Mouse (Mus musculus) forebrain, embryonic 10.5 days (tissue): Measurements from ENCODE around the gene Gm10842. TPM values are rescaled to one million over a fixed set of nuclear protein-coding genes. Genes with fewer than 3 reads are reported as not detected.
"Not testable (repeated sequence)": the region's sequence is repeated elsewhere in the genome, so short reads cannot be mapped to it uniquely, and the experiment has no call there.

Experiments
- DNase-seq: peaks from one replicate; pipeline ENCODE4 v3.0.0-alpha.2; 2017; ENCODE audit warnings: low spot score; ENCODE audit errors: extremely low spot score
- H3K27ac ChIP-seq: fragments of 300-500 bp; sonication (generic); 2 replicates; pipeline ENCODE4 v1.5.1; 2016; ENCODE audit warnings: mild to moderate bottlenecking
- H3K27me3 ChIP-seq: fragments of 300-500 bp; sonication (generic); 2 replicates; pipeline ENCODE4 v1.6.1; 2016; ENCODE audit warnings: mild to moderate bottlenecking; ENCODE audit not compliant: poor library complexity, severe bottlenecking
- H3K36me3 ChIP-seq: fragments of 300-500 bp; sonication (generic); replicated peaks from 2 replicates; pipeline ENCODE4 v1.6.1; 2016; ENCODE audit warnings: mild to moderate bottlenecking, moderate library complexity
- H3K4me1 ChIP-seq: fragments of 300-500 bp; sonication (generic); 2 replicates; pipeline ENCODE4 v1.6.1; 2016
- H3K4me3 ChIP-seq: fragments of 300-500 bp; sonication (generic); 2 replicates; pipeline ENCODE4 v1.5.1; 2016; ENCODE audit warnings: mild to moderate bottlenecking, moderate library complexity
- H3K9me3 ChIP-seq: fragments of 300-500 bp; sonication (generic); 2 replicates; pipeline ENCODE4 v1.6.1; 2016; ENCODE audit warnings: mild to moderate bottlenecking, moderate library complexity
- WGBS: fragments of 180-500 bp; shearing (Covaris S2); methylation state at CpG from one replicate; pipeline ENCODE4 v1.1.7; 2016; 5-methylcytosine and 5-hydroxymethylcytosine counted together
- polyA plus RNA-seq: library from polyadenylated mRNA; unstranded; fragments of >200 nt; fragmentation: Nextera tagmentation; extraction: Ambion mirVana; gene quantifications from 2 replicates; pipeline ENCODE4 v1.2.1, GENCODE M21; 2016

Gene Gm10842
- not detected in 2 replicates for polyA plus RNA-seq

GRCm38 (mm10) chr11:105146593-105146992 is at the start of gene Gm10842:
Gene Gm10842 (plus strand): TSS chr11:105146893.
- DNase-seq, result no peak
- Histone ChIP-seq H3K9me3 (no peaks in the 10 kb centered on the region), H3K4me1 (peaks cover 11% of the 10 kb centered on the region), H3K4me3 (no peak within 1 kb of the TSS), H3K27me3 (peaks cover 14% of the 10 kb centered on the region; the same call in 1 of the 2 replicates), H3K27ac (no peak within 1 kb of the TSS), H3K36me3 (peaks cover 5% of the 10 kb centered on the region)
- 77% methylated on average over 3 of the region's 3 CpGs for WGBS

GRCm38 (mm10) chr11:105112448-105112847 is 34.2 kb upstream of the Gm10842 start:
- H3K9me3 ChIP-seq, DNase-seq, H3K4me1 ChIP-seq, H3K36me3 ChIP-seq, H3K27ac ChIP-seq, H3K4me3 ChIP-seq, H3K27me3 ChIP-seq: not testable (repeated sequence)
- WGBS, result 75% methylated on average over 22 of the region's 22 CpGs

DNA sequence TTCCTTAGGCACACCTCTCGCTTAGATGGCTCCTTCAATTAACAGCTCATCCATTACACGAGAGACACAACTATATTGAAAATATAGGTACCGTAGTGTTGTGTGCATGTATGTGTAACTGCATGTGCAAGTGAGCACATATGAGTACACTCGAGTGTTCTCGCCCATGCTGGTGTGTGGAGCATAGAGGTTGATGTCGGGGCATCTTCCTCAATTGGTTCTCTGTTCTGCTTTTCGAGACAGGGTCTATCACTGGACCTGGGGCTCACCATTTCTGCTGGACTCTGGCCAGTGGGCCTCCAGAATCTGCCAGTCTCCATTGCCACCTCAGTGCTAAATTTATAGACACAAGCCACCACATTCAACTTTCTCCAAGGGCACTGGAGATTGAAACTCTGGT is 28.9 kb upstream of the Gm10842 start:
- DNase-seq, result no peak
- H3K9me3 ChIP-seq, result no peaks in the 10 kb centered on the region
- no peaks in the 10 kb centered on the region for H3K36me3 ChIP-seq
- 90% methylated on average over 7 of the region's 7 CpGs for WGBS
- no peak overlapping the region for H3K27ac ChIP-seq
- no peaks in the 10 kb centered on the region for H3K4me1 ChIP-seq
- H3K27me3 ChIP-seq, result no peaks in the 10 kb centered on the region
- no peak overlapping the region for H3K4me3 ChIP-seq

- WGBS, result 32% methylated on average over 4 of the region's 4 CpGs
- no peak for DNase-seq
- H3K27ac ChIP-seq, result no peak overlapping the region
Measured at GRCm38 (mm10) chr11:105120551-105121061, 26.1 kb upstream of the Gm10842 start.

GRCm38 (mm10) chr11:105121792-105122191 is 24.9 kb upstream of the Gm10842 start:
- not testable (repeated sequence) for H3K4me3 ChIP-seq, H3K9me3 ChIP-seq, H3K36me3 ChIP-seq, DNase-seq, H3K4me1 ChIP-seq, H3K27me3 ChIP-seq, H3K27ac ChIP-seq
- 82% methylated on average over 5 of the region's 5 CpGs for WGBS

More at GRCm38 (mm10) chr11:105120551-105121061, 26.1 kb upstream of the Gm10842 start:
- Histone ChIP-seq H3K36me3 (no peaks in the 10 kb centered on the region), H3K4me3 (no peak overlapping the region), H3K9me3 (no peaks in the 10 kb centered on the region), H3K27me3 (no peaks in the 10 kb centered on the region), H3K4me1 (no peaks in the 10 kb centered on the region)

GRCm38 (mm10) chr11:105123986-105124385 is 22.7 kb upstream of the Gm10842 start:
- Histone ChIP-seq H3K4me3 (no peak overlapping the region), H3K27ac (no peak overlapping the region), H3K4me1 (peaks cover 14% of the 10 kb centered on the region), H3K27me3 (no peaks in the 10 kb centered on the region), H3K9me3 (no peaks in the 10 kb centered on the region), H3K36me3 (peaks cover 4% of the 10 kb centered on the region)
- 11% methylated on average over 9 of the region's 9 CpGs for WGBS
- peak; percentile 55 for DNase-seq

GRCm38 (mm10) chr11:105125735-105126519 is 20.8 kb upstream of the Gm10842 start, which contains the start of gene Mettl2:
Gene Mettl2 (plus strand): TSS chr11:105126425.
- Histone ChIP-seq H3K4me1 (peaks cover 14% of the 10 kb centered on the region), H3K27ac (peak within 1 kb of the TSS; percentile 75), H3K36me3 (peaks cover 23% of the 10 kb centered on the region), H3K4me3 (peak within 1 kb of the TSS; percentile 78), H3K9me3 (no peaks in the 10 kb centered on the region), H3K27me3 (no peaks in the 10 kb centered on the region)
- WGBS, result 1% methylated on average over 26 of the region's 38 CpGs
- DNase-seq, result peak; percentile 90

DNA sequence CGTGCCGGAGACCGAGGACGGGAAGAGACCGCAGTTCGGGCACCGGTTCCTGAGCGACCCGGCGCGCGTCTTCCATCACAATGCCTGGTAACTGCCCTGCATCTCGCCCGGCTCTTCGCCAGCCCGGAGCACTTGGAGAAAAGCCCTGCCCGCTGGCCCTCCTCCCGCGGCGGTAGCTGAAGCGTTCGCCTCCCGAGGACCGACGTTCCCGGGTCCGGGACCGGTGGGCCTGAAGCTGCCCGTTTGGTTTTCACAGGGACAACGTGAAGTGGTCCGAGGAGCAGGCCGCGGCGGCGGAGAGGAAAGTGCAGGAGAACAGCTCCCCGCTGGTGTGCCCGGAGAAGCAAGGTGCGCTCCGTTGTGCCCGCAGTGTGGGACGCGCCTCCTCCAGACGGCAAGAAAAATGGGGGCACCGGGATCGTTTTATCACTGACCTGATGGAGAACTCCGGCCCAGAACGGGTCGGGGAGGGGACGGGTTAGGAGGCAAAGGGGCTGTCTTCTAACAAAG is 20.1 kb upstream of the Gm10842 start:
- H3K4me3 ChIP-seq, result peak overlapping the region; percentile 78

GRCm38 (mm10) chr11:105135692-105136091 is 11.0 kb upstream of the Gm10842 start:
- H3K27me3 ChIP-seq, result no peaks in the 10 kb centered on the region
- H3K36me3 ChIP-seq, result peaks cover 100% of the 10 kb centered on the region

More for the DNA sequence above, 20.1 kb upstream of the Gm10842 start:
- under 1% methylated on average over 47 of the region's 49 CpGs for WGBS
- peaks cover 14% of the 10 kb centered on the region for H3K4me1 ChIP-seq
- peak overlapping the region; percentile 75 for H3K27ac ChIP-seq
- peaks cover 30% of the 10 kb centered on the region for H3K36me3 ChIP-seq
- no peaks in the 10 kb centered on the region for H3K9me3 ChIP-seq
- H3K27me3 ChIP-seq, result no peaks in the 10 kb centered on the region
- DNase-seq, result no peak

GRCm38 (mm10) chr11:105137255-105137654 is 9.4 kb upstream of the Gm10842 start:
- H3K9me3 ChIP-seq, H3K4me3 ChIP-seq, H3K4me1 ChIP-seq, DNase-seq, H3K27ac ChIP-seq, H3K27me3 ChIP-seq: not testable (repeated sequence)
- H3K36me3 ChIP-seq, result peaks cover 95% of the 10 kb centered on the region
- WGBS, result 97% methylated on average over 2 of the region's 2 CpGs

More at GRCm38 (mm10) chr11:105135692-105136091, 11.0 kb upstream of the Gm10842 start:
- Histone ChIP-seq H3K27ac (no peak overlapping the region), H3K9me3 (no peaks in the 10 kb centered on the region), H3K4me1 (no peaks in the 10 kb centered on the region), H3K4me3 (no peak overlapping the region)
- DNase-seq, result no peak
- 96% methylated on average over 7 of the region's 7 CpGs for WGBS

DNA sequence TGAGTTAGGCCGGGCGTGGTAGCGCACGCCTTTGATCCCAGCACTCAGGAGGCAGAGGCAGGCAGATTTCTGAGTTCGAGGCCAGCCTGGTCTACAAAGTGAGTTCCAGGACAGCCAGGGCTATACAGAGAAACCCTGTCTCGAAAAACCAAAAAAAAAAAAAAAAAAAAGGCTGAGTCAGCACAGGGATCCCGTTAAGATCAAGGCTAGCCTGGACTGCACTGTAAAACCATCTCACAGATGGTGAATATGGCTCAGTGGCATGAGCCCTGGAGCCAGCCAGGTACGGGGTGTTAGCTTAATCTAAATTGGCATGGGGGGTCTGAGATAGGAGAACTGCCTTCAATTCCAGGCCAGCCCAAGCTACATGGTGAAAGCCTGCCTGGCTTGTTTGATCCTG is 6.2 kb upstream of the Gm10842 start:
- H3K4me1 ChIP-seq, H3K27ac ChIP-seq, H3K9me3 ChIP-seq, H3K4me3 ChIP-seq, DNase-seq, H3K27me3 ChIP-seq: not testable (repeated sequence)
- H3K36me3 ChIP-seq, result peaks cover 64% of the 10 kb centered on the region
- 87% methylated on average over 8 of the region's 8 CpGs for WGBS

DNA sequence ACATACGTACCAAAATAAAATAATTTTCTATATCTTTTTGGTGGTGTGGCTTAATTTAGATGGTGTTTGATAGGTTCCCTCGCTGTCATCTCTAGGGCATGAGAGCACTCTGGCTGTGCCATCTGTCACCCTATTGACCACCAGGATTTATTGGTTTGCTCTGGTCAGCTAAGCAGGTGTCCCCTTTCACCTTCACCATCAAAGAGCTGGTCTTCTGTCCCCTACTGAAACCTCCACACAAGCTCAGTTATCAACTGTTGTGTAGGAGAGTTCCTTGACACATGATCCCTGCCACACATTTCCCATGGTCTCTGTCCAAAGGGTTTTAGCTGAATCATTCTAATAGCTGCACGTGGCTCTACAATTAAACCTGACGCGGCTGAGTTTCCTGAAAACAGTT is 5.6 kb upstream of the Gm10842 start:
- H3K27me3 ChIP-seq, result no peaks in the 10 kb centered on the region
- no peaks in the 10 kb centered on the region for H3K9me3 ChIP-seq
- WGBS, result 94% methylated on average over 5 of the region's 5 CpGs
- no peak overlapping the region for H3K27ac ChIP-seq
- no peak overlapping the region for H3K4me3 ChIP-seq
- peaks cover 58% of the 10 kb centered on the region for H3K36me3 ChIP-seq
- no peaks in the 10 kb centered on the region for H3K4me1 ChIP-seq
- DNase-seq, result no peak

GRCm38 (mm10) chr11:105143564-105143963 is 3.1 kb upstream of the Gm10842 start:
- Histone ChIP-seq H3K27ac (no peak overlapping the region), H3K9me3 (no peaks in the 10 kb centered on the region), H3K36me3 (peaks cover 34% of the 10 kb centered on the region), H3K27me3 (no peaks in the 10 kb centered on the region), H3K4me3 (no peak overlapping the region), H3K4me1 (no peaks in the 10 kb centered on the region)
- DNase-seq, result no peak
